Comparison of ENCODE assay signal across 21 mouse cellular contexts in the genomic region with DNA sequence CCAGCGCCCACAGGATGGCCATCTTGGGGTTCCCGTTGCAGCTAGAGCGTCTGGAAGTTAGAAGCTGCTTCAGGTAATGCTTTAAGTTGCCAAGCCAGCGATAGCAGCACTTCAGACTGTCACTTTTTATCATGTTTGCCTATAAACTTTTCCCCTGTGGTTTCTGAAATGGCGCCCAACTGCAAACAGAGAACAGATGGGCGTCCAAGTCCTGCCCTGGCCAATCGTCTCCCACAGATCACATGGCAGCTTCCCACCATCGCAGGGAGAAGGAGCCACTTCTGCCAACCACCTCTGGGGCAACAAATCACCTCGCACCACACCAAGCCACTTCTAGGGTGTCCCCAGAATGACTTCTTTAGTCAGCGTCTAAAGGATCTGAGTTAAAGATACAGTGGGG.
DNase-seq lines count a peak whose midpoint lies in the region; ATAC-seq lines count a peak whose summit lies in the region.
"Had no signal": no experiment of that assay in that cellular context is flagged by ENCODE, and none has a peak within 500 bp of the region (broad histone marks: within the 10 kb centered on the region; RNA-seq: fewer than 3 reads in every experiment).

No protein-coding gene starts in this region.

- H3K27ac ChIP-seq in intestine, embryonic 14.5 days (ENCODE audit: low read depth), result 0 out of 2 replicates have a peak overlapping the region, but pooled peaks have one; percentile 9
- no peak overlapping the region for H3K27ac ChIP-seq in intestine, embryonic 15.5 days
- peak overlapping the region; percentile 34 for H3K27ac ChIP-seq in lung, embryonic 15.5 days
- peak overlapping the region; percentile 31 for H3K27ac ChIP-seq in embryonic facial prominence, embryonic 15.5 days (replicated peaks)
- peak overlapping the region; percentile 78; the same call in 1 of the 2 replicates for H3K27ac ChIP-seq in stomach, embryonic 16.5 days (ENCODE audit: low read length)
- H3K27ac ChIP-seq: embryonic facial prominence, embryonic 12.5 days; heart, embryonic 15.5 days; hindbrain, embryonic 14.5 days; kidney, postnatal 0 days; liver, embryonic 12.5 days; macrophage; neural tube, embryonic 15.5 days had no signal

- H3K4me2 ChIP-seq in intestine, embryonic 14.5 days (ENCODE audit: low read length), result no peak overlapping the region; the same call in 1 of the 2 replicates
- H3K4me2 ChIP-seq in intestine, embryonic 15.5 days (replicated peaks), result no peak overlapping the region
- peak overlapping the region; percentile 26; the same call in 1 of the 2 replicates for H3K4me2 ChIP-seq in lung, embryonic 15.5 days
- H3K4me2 ChIP-seq in embryonic facial prominence, embryonic 15.5 days (replicated peaks), result peak overlapping the region; percentile 19
- H3K4me2 ChIP-seq in stomach, embryonic 16.5 days (ENCODE audit: low read depth, low read length), result peak overlapping the region; percentile 25
- H3K4me2 ChIP-seq: embryonic facial prominence, embryonic 12.5 days; heart, embryonic 15.5 days; hindbrain, embryonic 14.5 days; liver, embryonic 12.5 days; neural tube, embryonic 15.5 days had no signal

- no peaks in the 10 kb centered on the region for H3K27me3 ChIP-seq in intestine, embryonic 14.5 days (replicated peaks; ENCODE audit: control insufficient read depth, insufficient read depth, low read length)
- H3K27me3 ChIP-seq in intestine, embryonic 15.5 days (replicated peaks), result no peaks in the 10 kb centered on the region
- H3K27me3 ChIP-seq in lung, embryonic 15.5 days, result no peaks in the 10 kb centered on the region
- H3K27me3 ChIP-seq in embryonic facial prominence, embryonic 15.5 days, result no peaks in the 10 kb centered on the region
- H3K27me3 ChIP-seq in stomach, embryonic 16.5 days (ENCODE audit: control insufficient read depth, insufficient read depth, low read length), result no peaks in the 10 kb centered on the region
- H3K27me3 ChIP-seq: embryonic facial prominence, embryonic 12.5 days; heart, embryonic 15.5 days; liver, embryonic 12.5 days; neural tube, embryonic 15.5 days; Patski had no signal

- ATAC-seq in intestine, embryonic 14.5 days (replicated peaks; ENCODE audit: low FRiP score, low TSS enrichment, low read depth), result no peak
- no peak for ATAC-seq in intestine, embryonic 15.5 days
- no peak for ATAC-seq in lung, embryonic 15.5 days (ENCODE audit: borderline replicate concordance, extremely low read depth, low FRiP score, low TSS enrichment)
- no peak for ATAC-seq in embryonic facial prominence, embryonic 15.5 days (ENCODE audit: insufficient number of reproducible peaks, low FRiP score, low TSS enrichment, low read depth)
- no peak for ATAC-seq in stomach, embryonic 16.5 days (ENCODE audit: insufficient read depth, low FRiP score)
- ATAC-seq: forebrain, embryonic 14.5 days; liver, embryonic 12.5 days; Patski had no signal

- no peak overlapping the region for H3K9ac ChIP-seq in intestine, embryonic 14.5 days (ENCODE audit: low read length)
- no peak overlapping the region for H3K9ac ChIP-seq in intestine, embryonic 15.5 days
- no peak overlapping the region for H3K9ac ChIP-seq in lung, embryonic 15.5 days
- no peak overlapping the region for H3K9ac ChIP-seq in embryonic facial prominence, embryonic 15.5 days
- peak overlapping the region; percentile 44 for H3K9ac ChIP-seq in stomach, embryonic 16.5 days (ENCODE audit: low read length)
- H3K9ac ChIP-seq: heart, embryonic 15.5 days; hindbrain, embryonic 14.5 days; liver, embryonic 12.5 days; neural tube, embryonic 15.5 days had no signal

- no peaks in the 10 kb centered on the region for H3K9me3 ChIP-seq in intestine, embryonic 14.5 days (ENCODE audit: control insufficient read depth, low read length)
- no peaks in the 10 kb centered on the region for H3K9me3 ChIP-seq in intestine, embryonic 15.5 days
- no peaks in the 10 kb centered on the region for H3K9me3 ChIP-seq in lung, embryonic 15.5 days
- H3K9me3 ChIP-seq in embryonic facial prominence, embryonic 15.5 days (replicated peaks), result no peaks in the 10 kb centered on the region
- H3K9me3 ChIP-seq in stomach, embryonic 16.5 days (replicated peaks; ENCODE audit: control insufficient read depth, low read length), result no peaks in the 10 kb centered on the region
- H3K9me3 ChIP-seq: embryonic facial prominence, embryonic 12.5 days; heart, embryonic 15.5 days; liver, embryonic 12.5 days; neural tube, embryonic 15.5 days had no signal

- WGBS in intestine, embryonic 14.5 days, result 33% methylated on average over 10 of the region's 10 CpGs
- WGBS in intestine, embryonic 15.5 days, result 40% methylated on average over 10 of the region's 10 CpGs
- 50% methylated on average over 10 of the region's 10 CpGs for WGBS in lung, embryonic 15.5 days
- WGBS in embryonic facial prominence, embryonic 15.5 days, result 50% methylated on average over 10 of the region's 10 CpGs
- WGBS in stomach, embryonic 16.5 days, result 59% methylated on average over 10 of the region's 10 CpGs

- no peak overlapping the region for H3K4me3 ChIP-seq in intestine, embryonic 14.5 days (ENCODE audit: low read depth, low read length)
- no peak overlapping the region for H3K4me3 ChIP-seq in intestine, embryonic 15.5 days (replicated peaks)
- H3K4me3 ChIP-seq in lung, embryonic 15.5 days, result no peak overlapping the region
- H3K4me3 ChIP-seq in embryonic facial prominence, embryonic 15.5 days (replicated peaks), result no peak overlapping the region
- no peak overlapping the region for H3K4me3 ChIP-seq in stomach, embryonic 16.5 days (replicated peaks; ENCODE audit: low read length)
- H3K4me3 ChIP-seq: embryonic facial prominence, embryonic 12.5 days; heart, embryonic 15.5 days; liver, embryonic 12.5 days; neural tube, embryonic 15.5 days had no signal

- H3K4me1 ChIP-seq in intestine, embryonic 14.5 days (replicated peaks; ENCODE audit: control insufficient read depth, insufficient read depth, low read length), result peaks cover 87% of the 10 kb centered on the region
- peaks cover 80% of the 10 kb centered on the region for H3K4me1 ChIP-seq in intestine, embryonic 15.5 days (replicated peaks)
- peaks cover 94% of the 10 kb centered on the region for H3K4me1 ChIP-seq in lung, embryonic 15.5 days
- peaks cover 97% of the 10 kb centered on the region for H3K4me1 ChIP-seq in embryonic facial prominence, embryonic 15.5 days
- H3K4me1 ChIP-seq in stomach, embryonic 16.5 days (ENCODE audit: control insufficient read depth, insufficient read depth, low read length), result peaks cover 91% of the 10 kb centered on the region

- no peak for DNase-seq in intestine, embryonic 14.5 days (ENCODE audit: low spot score)
- no peak for DNase-seq in lung, postnatal 10 days
- no peak for DNase-seq in kidney, adult 11 months
- DNase-seq: adrenal gland, adult 2 months; cerebellum, adult 11 months; heart, postnatal 36 days; kidney, adult 18-20 months; thymus, postnatal 25 days had no signal

- H3K36me3 ChIP-seq in intestine, embryonic 14.5 days (ENCODE audit: control insufficient read depth, insufficient read depth, low read length), result no peaks in the 10 kb centered on the region
- H3K36me3 ChIP-seq in intestine, embryonic 15.5 days, result no peaks in the 10 kb centered on the region
- no peaks in the 10 kb centered on the region; the same call in 1 of the 2 replicates for H3K36me3 ChIP-seq in lung, embryonic 15.5 days
- H3K36me3 ChIP-seq in embryonic facial prominence, embryonic 15.5 days, result no peaks in the 10 kb centered on the region
- no peaks in the 10 kb centered on the region for H3K36me3 ChIP-seq in stomach, embryonic 16.5 days (ENCODE audit: control insufficient read depth, insufficient read depth, low read length)
- H3K36me3 ChIP-seq: embryonic facial prominence, embryonic 12.5 days; heart, embryonic 15.5 days; liver, embryonic 12.5 days; neural tube, embryonic 15.5 days had no signal

Comparison
In these comparisons a context has a peak if more than half of its experiments do, and no peak if none do; other contexts are left out.
1. H3K4me2 ChIP-seq: peak in lung, embryonic 15.5 days (single experiment), embryonic facial prominence, embryonic 15.5 days (single experiment) and stomach, embryonic 16.5 days (single experiment); none in intestine, embryonic 14.5 days (single experiment) and intestine, embryonic 15.5 days (single experiment).